Mouse (Mus musculus) central nervous system, embryonic 14 days (tissue): Measurements from ENCODE around the gene Kcnk5. TPM values are rescaled to one million over a fixed set of nuclear protein-coding genes. Genes with fewer than 3 reads are reported as not detected.

Experiments used
- polyA plus RNA-seq: library from polyadenylated mRNA; depleted of rRNA; stranded (reverse); fragments of >200 nt; gene quantifications from 2 replicates; pipeline ENCODE4 v1.2.3, GENCODE M21; 2012; rRNA removed

Gene Kcnk5
- polyA plus RNA-seq: 2.8 and 3.0 TPM in 2 replicates

GRCm38 (mm10) chr14:20181466-20181921 is at the start of gene Kcnk5:
Gene Kcnk5 (minus strand): TSS chr14:20181809.

GRCm38 (mm10) chr14:20138484-20139355 is 42.9 kb downstream of the Kcnk5 start, which contains the start of gene Saysd1:
Gene Saysd1 (minus strand): TSS chr14:20138534.

Other genes starting within 250 kb of the Kcnk5 start
- gene Gng2, start 204.2 kb downstream of the Kcnk5 start, polyA plus RNA-seq: 313 and 353 TPM in 2 replicates
- gene Saysd1, start 43.3 kb downstream of the Kcnk5 start, polyA plus RNA-seq: 9.1 and 10.4 TPM in 2 replicates
- not detected in 2 replicates for gene Kcnk16, start 87.4 kb upstream of the Kcnk5 start, polyA plus RNA-seq
- 18.7 and 19.8 TPM in 2 replicates for gene Nudt13, start 112.9 kb upstream of the Kcnk5 start, polyA plus RNA-seq
- 33.1 and 33.5 TPM in 2 replicates for gene Ecd, start 166.3 kb upstream of the Kcnk5 start, polyA plus RNA-seq
- gene Fam149b, start 166.4 kb upstream of the Kcnk5 start, polyA plus RNA-seq: 61.3 and 65.0 TPM in 2 replicates
- gene Dnajc9, start 207.1 kb upstream of the Kcnk5 start, polyA plus RNA-seq: 126 and 146 TPM in 2 replicates
- 44.0 and 48.8 TPM in 2 replicates for gene Mrps16, start 211.8 kb upstream of the Kcnk5 start, polyA plus RNA-seq